ENCODE assay signal across 8 mouse cellular contexts in genomic region chr8:4275275-4276110, GRCm38 (mm10). TPM values are rescaled to one million over a fixed set of nuclear protein-coding genes. Genes with fewer than 3 reads are reported as not detected.
DNase-seq lines count a peak whose midpoint lies in the region; ATAC-seq and TF ChIP-seq lines count a peak whose summit lies in the region.

Gene Timm44 (minus strand): TSS chr8:4275913.

- peak; percentile 79 for TF ChIP-seq POLR2A in testis, adult 2 months (IDR thresholded peaks at IDR 0.05; ENCODE audit: control insufficient read depth, low read depth, low read length)

- no peaks in the 10 kb centered on the region for H3K27me3 ChIP-seq in E14TG2a.4 (ENCODE audit: insufficient read depth, low read length)
- H3K27me3 ChIP-seq in forebrain, embryonic 12.5 days = no peaks in the 10 kb centered on the region
- H3K27me3 ChIP-seq in heart, postnatal 0 days (ENCODE audit: control insufficient read depth, insufficient read depth, low read length) = no peaks in the 10 kb centered on the region
- no peaks in the 10 kb centered on the region for H3K27me3 ChIP-seq in liver, embryonic 16.5 days (ENCODE audit: control insufficient read depth, insufficient read depth, low read depth, low read length)
- no peaks in the 10 kb centered on the region for H3K27me3 ChIP-seq in neural tube, embryonic 13.5 days
- H3K27me3 ChIP-seq in testis, adult 2 months (ENCODE audit: control insufficient read depth, insufficient read depth, low read length) = no peaks in the 10 kb centered on the region

- no peak for TF ChIP-seq CTCF in E14TG2a.4 (conservative IDR thresholded peaks at IDR 0.05; ENCODE audit: low read length)
- TF ChIP-seq CTCF in heart, postnatal 0 days (IDR thresholded peaks at IDR 0.05; ENCODE audit: low read depth) = no peak
- TF ChIP-seq CTCF in testis, adult 2 months (IDR thresholded peaks at IDR 0.05; ENCODE audit: control insufficient read depth, insufficient read depth, insufficient replicate concordance, low read depth, low read length) = no peak

- H3K9ac ChIP-seq in forebrain, embryonic 12.5 days = peak within 1 kb of the TSS; percentile 81
- peak within 1 kb of the TSS; percentile 81 for H3K9ac ChIP-seq in heart, postnatal 0 days (replicated peaks; ENCODE audit: low read depth, low read length)
- H3K9ac ChIP-seq in liver, embryonic 16.5 days (ENCODE audit: low read depth, low read length) = peak within 1 kb of the TSS; percentile 79
- peak within 1 kb of the TSS; percentile 83 for H3K9ac ChIP-seq in neural tube, embryonic 13.5 days

- H3K4me1 ChIP-seq in E14TG2a.4 (replicated peaks; ENCODE audit: low read depth, low read length) = peaks cover 23% of the 10 kb centered on the region
- peaks cover 6% of the 10 kb centered on the region for H3K4me1 ChIP-seq in forebrain, embryonic 12.5 days
- peaks cover 5% of the 10 kb centered on the region for H3K4me1 ChIP-seq in heart, postnatal 0 days (ENCODE audit: control insufficient read depth, insufficient read depth)
- peaks cover 9% of the 10 kb centered on the region for H3K4me1 ChIP-seq in liver, embryonic 16.5 days (ENCODE audit: control insufficient read depth, low read depth, low read length)
- H3K4me1 ChIP-seq in neural tube, embryonic 13.5 days (replicated peaks) = peaks cover 14% of the 10 kb centered on the region
- H3K4me1 ChIP-seq in testis, adult 2 months (ENCODE audit: control insufficient read depth, insufficient read depth, low read length) = peaks cover 4% of the 10 kb centered on the region

- H3K27ac ChIP-seq in forebrain, embryonic 12.5 days = peak within 1 kb of the TSS; percentile 50
- peak within 1 kb of the TSS; percentile 81 for H3K27ac ChIP-seq in heart, postnatal 0 days (ENCODE audit: low read depth)
- H3K27ac ChIP-seq in liver, embryonic 16.5 days (ENCODE audit: low read length) = peak within 1 kb of the TSS; percentile 57
- H3K27ac ChIP-seq in neural tube, embryonic 13.5 days (replicated peaks) = peak within 1 kb of the TSS; percentile 77
- peak within 1 kb of the TSS; percentile 45 for H3K27ac ChIP-seq in testis, adult 2 months (ENCODE audit: control insufficient read depth, insufficient read depth, low read depth, low read length)

- peaks cover 27% of the 10 kb centered on the region for H3K36me3 ChIP-seq in E14TG2a.4 (ENCODE audit: insufficient read depth, low read length)
- H3K36me3 ChIP-seq in forebrain, embryonic 12.5 days (replicated peaks) = peaks cover 32% of the 10 kb centered on the region
- peaks cover 32% of the 10 kb centered on the region for H3K36me3 ChIP-seq in heart, postnatal 0 days (replicated peaks; ENCODE audit: control insufficient read depth, insufficient read depth, low read length)
- peaks cover 3% of the 10 kb centered on the region; the same call in 1 of the 2 replicates for H3K36me3 ChIP-seq in liver, embryonic 16.5 days (ENCODE audit: control insufficient read depth, insufficient read depth)
- peaks cover 33% of the 10 kb centered on the region for H3K36me3 ChIP-seq in neural tube, embryonic 13.5 days
- no peaks in the 10 kb centered on the region for H3K36me3 ChIP-seq in testis, adult 2 months (ENCODE audit: control insufficient read depth, insufficient read depth, low read length)

- H3K4me2 ChIP-seq in forebrain, embryonic 12.5 days = peak within 1 kb of the TSS; percentile 75
- peak within 1 kb of the TSS; percentile 77 for H3K4me2 ChIP-seq in heart, postnatal 0 days (ENCODE audit: low read depth, low read length)
- H3K4me2 ChIP-seq in liver, embryonic 16.5 days (ENCODE audit: low read depth, low read length) = peak within 1 kb of the TSS; percentile 94
- H3K4me2 ChIP-seq in neural tube, embryonic 13.5 days = peak within 1 kb of the TSS; percentile 62

- ATAC-seq in forebrain, embryonic 12.5 days (ENCODE audit: low FRiP score) = peak; percentile 98
- ATAC-seq in heart, postnatal 0 days (ENCODE audit: insufficient read depth, low read depth) = peak; percentile 99
- ATAC-seq in liver, embryonic 16.5 days (ENCODE audit: low read depth) = peak; percentile 98
- ATAC-seq in neural tube, embryonic 13.5 days (ENCODE audit: low read depth) = peak; percentile 96

- no peaks in the 10 kb centered on the region for H3K9me3 ChIP-seq in E14TG2a.4 (ENCODE audit: low read length)
- H3K9me3 ChIP-seq in forebrain, embryonic 12.5 days = no peaks in the 10 kb centered on the region
- H3K9me3 ChIP-seq in heart, postnatal 0 days (replicated peaks; ENCODE audit: control insufficient read depth, low read length) = no peaks in the 10 kb centered on the region
- no peaks in the 10 kb centered on the region for H3K9me3 ChIP-seq in liver, embryonic 16.5 days (replicated peaks; ENCODE audit: control insufficient read depth, low read length)
- H3K9me3 ChIP-seq in neural tube, embryonic 13.5 days = no peaks in the 10 kb centered on the region

- TF ChIP-seq EP300 in heart, postnatal 0 days (IDR thresholded peaks at IDR 0.05; ENCODE audit: low read depth) = no peak

- peak; percentile 95 for DNase-seq in c-Kit-positive CD71-positive TER-119-positive erythroid progenitor cells, embryonic 14.5 days (ENCODE audit: low spot score)
- DNase-seq in heart, postnatal 0 days (ENCODE audit: low spot score) = peak; percentile 95
- peak; percentile 98 for DNase-seq in kidney, postnatal 4 days

- H3K4me3 ChIP-seq in E14TG2a.4 (replicated peaks; ENCODE audit: low read length) = peak within 1 kb of the TSS; percentile 98
- H3K4me3 ChIP-seq in forebrain, embryonic 12.5 days (replicated peaks) = peak within 1 kb of the TSS; percentile 75
- peak within 1 kb of the TSS; percentile 86 for H3K4me3 ChIP-seq in heart, postnatal 0 days (ENCODE audit: low read depth, low read length)
- H3K4me3 ChIP-seq in liver, embryonic 16.5 days (ENCODE audit: low read depth, low read length) = peak within 1 kb of the TSS; percentile 81
- H3K4me3 ChIP-seq in neural tube, embryonic 13.5 days = peak within 1 kb of the TSS; percentile 75
- peak within 1 kb of the TSS; percentile 93 for H3K4me3 ChIP-seq in testis, adult 2 months (ENCODE audit: control insufficient read depth, low read depth, low read length)

- under 1% methylated on average over 39 of the region's 39 CpGs for WGBS in forebrain, embryonic 12.5 days
- WGBS in heart, postnatal 0 days = under 1% methylated on average over 39 of the region's 39 CpGs
- under 1% methylated on average over 39 of the region's 39 CpGs for WGBS in liver, embryonic 16.5 days (ENCODE audit: insufficient replicate concordance)
- under 1% methylated on average over 39 of the region's 39 CpGs for WGBS in neural tube, embryonic 13.5 days

RNA-seq across cellular contexts. Expression of gene Timm44, which starts in this region (rescaled TPM):
- polyA plus RNA-seq in forebrain, embryonic 12.5 days (2016; fragmentation: Nextera tagmentation; extraction: Ambion mirVana) = 54.1 and 55.6 TPM in 2 replicates
- 95.0 and 120 TPM in 2 replicates for total RNA-seq in heart, postnatal 0 days (2014; rRNA removed; ENCODE audit: low replicate concordance)
- 74.7 and 78.8 TPM in 2 replicates for polyA plus RNA-seq in heart, postnatal 0 days (2015; fragmentation: Nextera tagmentation; extraction: Ambion mirVana)
- 28.3 and 30.0 TPM in 2 replicates for polyA plus RNA-seq in liver, embryonic 16.5 days (2015; fragmentation: Nextera tagmentation; extraction: Ambion mirVana)
- polyA plus RNA-seq in neural tube, embryonic 13.5 days (2015; fragmentation: Nextera tagmentation; extraction: Ambion mirVana) = 38.3 and 39.3 TPM in 2 replicates
- polyA plus RNA-seq in testis, adult 2 months (2012; rRNA removed) = 52.9 and 56.3 TPM in 2 replicates

Comparison
In these comparisons a context has a peak if more than half of its experiments do, and no peak if none do; other contexts are left out.
1. Peak in every context shown above with its lines: DNase-seq, ATAC-seq, H3K4me3 ChIP-seq and H3K27ac ChIP-seq.